Mouse (Mus musculus): ENCODE data around the gene Pom121. TPM values are rescaled to one million over a fixed set of nuclear protein-coding genes. Genes with fewer than 3 reads are reported as not detected.
A peak's percentile ranks its signal among the peaks of the same experiment; 100 is the strongest.
"Not testable (repeated sequence)": the region's sequence is repeated elsewhere in the genome, so short reads cannot be mapped to it uniquely, and the experiment has no call there.

Gene Pom121
- total RNA-seq (2021): 24.6 and 25.7 TPM in 2 replicates
- long read RNA-seq, partial matches to known transcripts: 1 of 7 reads
- long read RNA-seq, other reads (novel, unspliced or antisense): 6 of 7 reads

DNA sequence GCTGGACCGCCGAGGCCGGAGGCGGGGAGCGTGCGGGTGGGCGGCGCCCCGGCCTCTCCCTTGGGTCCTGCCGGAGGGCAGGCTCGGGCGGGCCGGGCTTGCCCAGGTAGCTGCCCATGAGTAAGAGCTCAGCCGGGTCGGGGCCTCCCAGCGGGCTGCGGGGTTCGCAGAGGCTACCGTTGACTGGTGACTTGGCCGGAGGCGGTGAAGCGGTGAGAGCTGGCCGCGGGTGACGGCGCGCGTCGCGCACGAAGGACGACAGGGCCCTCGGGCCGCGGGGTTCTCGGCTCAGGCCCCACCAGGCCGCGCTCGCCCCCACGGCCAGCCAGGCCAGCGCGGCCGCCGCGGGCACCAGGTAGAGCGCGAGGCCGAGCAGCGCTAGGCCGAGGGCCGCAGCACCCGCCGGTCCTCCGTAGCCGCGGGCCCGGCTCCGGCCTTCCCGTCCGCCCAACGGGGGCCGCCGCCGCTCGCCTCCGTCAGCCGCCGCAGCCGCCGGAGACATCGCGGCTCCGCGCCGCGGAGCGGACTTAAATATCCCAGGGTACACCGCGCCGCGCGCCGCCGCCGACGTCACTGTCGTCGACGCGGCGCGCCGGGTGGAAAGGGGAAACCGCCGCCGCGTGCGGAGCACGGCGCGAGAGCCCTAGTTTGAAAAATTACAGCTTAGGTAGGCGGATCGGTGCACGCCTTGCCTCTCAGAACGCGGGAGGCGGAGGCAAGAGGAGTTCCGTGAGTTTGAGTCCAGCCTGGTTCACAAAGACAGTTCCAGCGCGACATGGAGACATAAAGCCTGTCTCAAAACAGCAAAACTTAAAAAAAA lies at the start of gene Pom121:
Pom121 (minus strand) TSS at position 543 of the 820 bp plus-strand sequence.
- DNase-seq: peak; percentile 86

DNA sequence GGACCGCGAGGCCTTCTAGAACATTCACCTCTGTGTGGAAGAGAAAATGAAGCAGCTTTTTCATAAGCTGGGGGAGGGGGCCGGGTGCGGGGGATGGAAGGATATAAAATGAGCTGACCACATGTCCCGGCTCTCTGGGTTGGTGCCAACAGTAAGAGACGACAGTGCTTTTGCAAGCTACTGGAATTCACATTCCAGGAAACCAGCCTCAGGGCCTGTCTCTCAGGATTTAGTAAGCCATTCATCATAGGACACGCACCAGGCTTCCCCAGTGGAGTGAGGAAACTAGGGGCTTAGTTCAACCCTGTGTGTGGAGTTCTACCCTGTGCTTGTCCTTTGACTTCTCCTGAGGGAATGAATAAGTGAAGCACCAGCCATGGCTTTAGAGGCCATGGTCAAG lies 48.1 kb upstream of the Pom121 start:
- no peak for DNase-seq

DNA sequence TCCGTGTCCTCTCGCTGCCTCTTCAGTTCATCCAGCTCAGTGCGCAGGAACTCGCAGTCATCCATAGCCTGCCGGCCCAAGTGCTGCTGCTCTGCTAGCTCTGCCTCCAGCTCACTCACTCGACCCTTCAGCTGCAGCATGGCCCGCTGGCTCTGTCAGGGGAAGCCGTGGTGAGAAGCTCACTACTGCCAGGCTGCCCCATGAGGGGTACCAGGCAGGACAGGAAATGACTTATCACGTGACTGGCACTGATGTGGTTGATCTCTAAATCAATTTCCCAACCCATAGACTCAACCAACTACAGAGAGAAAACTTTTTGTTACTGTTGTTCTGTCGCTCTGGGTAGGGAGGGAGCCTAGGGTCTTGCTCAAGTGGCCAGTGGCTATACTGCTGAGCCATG lies 40.7 kb upstream of the Pom121 start:
- DNase-seq: no peak

DNA sequence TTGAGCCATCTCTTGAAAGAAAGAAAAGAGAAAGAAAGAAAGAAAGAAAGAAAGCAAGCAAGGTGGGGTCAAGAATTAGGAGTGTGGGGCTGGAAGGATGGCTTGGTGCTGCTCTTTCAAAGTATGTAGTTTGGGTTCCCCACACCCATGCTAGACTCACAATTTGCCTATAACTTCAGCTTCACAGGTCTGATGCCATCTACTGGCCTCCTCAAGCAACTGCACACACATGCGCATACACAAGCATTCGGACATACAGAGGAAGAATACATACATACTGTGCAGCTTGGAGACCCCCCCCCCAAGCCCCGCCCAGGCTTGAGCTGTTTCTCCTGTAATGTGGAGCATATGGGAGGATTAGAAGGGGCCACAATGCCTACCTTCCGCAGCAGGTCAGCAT lies 39.5 kb upstream of the Pom121 start:
- DNase-seq: no peak

DNA sequence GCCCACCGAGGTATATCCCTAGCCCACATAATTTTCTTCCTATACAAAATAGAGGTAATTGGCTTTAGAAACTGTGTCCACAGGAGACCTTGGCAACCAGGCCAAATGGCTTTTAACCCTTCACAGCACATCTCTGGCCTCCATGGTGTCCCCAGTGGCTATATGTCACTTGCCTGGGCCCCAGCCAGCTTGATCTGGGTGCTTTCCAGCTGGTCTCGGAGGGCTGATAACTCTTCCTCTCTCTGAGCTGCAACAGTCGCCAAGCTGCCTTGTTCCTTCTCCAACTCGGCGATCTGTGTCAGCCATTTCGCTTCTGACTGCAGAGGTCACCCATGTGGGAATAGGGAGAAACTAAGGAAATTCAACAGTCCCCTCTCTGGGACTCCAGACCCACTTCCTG lies 36.8 kb upstream of the Pom121 start:
- no peak for DNase-seq

DNA sequence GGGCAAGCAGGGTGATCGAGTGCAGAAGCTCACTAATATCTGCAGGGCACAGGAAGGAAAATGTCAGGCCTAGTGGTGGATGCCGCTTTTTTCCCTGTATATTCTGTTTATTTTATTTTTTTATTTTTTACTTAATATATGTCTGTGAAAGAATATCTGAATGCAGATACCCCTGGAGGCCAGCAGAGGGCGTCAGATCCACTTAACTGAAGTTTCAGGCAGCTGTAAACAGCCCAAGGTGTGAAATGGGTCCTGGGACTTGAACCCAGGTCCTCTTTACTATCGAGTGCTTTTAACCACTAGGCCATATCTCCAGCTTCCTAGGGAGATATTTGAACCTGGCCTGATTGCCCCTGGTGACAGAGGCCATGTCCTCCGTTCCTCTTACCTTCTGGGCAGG lies 34.4 kb upstream of the Pom121 start:
- peak; percentile 18 for DNase-seq

DNA sequence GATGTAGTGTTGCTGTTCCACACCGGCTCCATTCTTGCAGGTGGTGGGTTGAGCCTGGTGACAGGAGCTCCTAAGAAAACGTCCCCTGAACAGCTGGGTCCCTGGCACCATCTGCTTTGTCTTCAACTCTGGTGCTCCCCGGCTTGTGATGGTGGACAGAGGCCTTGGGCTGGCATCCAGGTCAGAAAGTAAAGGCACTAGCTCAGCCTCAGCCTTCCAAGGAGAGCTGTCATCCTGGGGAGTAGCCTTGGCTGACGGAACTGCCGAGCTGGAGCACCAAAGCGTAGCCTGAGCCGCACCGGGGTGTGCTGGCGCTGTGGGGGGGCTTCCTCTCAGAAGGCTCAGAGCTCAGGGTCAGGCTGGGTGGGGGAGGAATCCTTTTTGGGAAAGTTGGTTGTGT lies 15.9 kb upstream of the Pom121 start:
- DNase-seq: peak; percentile 47

DNA sequence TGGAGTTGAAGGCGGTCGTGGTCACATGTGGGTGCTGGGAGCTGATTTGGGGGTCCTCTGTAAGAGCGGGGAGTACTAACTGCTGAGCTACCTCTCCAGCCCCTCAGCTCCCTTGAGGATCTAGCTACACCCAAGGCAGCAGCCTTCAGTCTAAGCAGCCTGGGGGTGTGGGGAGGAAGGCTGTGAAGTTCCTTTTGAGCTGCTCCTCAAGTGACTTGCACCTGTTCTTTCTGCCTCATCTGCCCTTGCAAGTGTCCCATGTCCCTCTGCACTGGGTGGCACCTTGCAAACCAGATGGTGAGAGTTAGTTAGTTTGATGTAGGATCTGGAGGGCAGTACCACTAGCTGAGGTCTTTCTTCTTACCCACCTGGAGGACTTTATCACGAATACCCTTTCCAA lies 13.8 kb upstream of the Pom121 start:
- no peak for DNase-seq

DNA sequence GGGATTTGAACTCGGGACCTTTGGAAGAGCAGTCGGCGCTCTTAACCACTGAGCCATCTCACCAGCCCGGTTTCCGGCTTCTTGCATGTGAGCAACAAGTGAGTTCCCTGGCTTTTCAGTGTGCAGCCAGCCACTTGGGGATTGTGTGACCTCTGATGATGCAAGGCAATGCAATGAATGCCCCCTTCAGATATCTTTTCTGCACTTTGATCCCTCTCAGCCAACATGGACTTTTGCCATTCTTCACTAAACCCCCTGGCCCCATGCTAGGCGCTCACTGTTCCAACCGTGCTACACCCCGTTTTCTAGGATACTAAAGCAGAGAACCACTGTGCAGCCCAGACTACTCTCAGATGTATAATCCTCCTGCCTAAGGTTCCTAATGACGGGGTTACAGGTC lies 11.1 kb upstream of the Pom121 start:
- DNase-seq: no peak

DNA sequence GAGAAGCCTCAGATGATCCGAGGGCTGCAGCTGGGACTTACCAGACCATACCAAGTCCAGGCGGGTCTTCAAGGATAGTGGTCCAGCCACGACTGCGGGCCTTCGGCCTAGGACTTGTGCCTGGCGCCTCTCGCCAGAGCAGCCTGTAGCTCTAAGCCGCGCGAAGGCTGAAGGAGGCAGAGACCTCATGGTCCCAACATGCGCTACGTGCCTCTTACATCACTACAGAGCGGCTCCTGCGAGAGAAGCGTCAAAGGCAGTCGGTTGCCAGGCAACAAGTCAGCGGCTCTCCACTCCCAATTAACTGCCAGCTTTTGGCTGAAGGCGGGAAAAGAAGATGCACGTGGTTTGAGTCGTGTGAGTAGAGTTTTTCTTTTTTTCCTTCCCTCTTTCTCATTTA lies 10.3 kb upstream of the Pom121 start:
- DNase-seq: no peak

DNA sequence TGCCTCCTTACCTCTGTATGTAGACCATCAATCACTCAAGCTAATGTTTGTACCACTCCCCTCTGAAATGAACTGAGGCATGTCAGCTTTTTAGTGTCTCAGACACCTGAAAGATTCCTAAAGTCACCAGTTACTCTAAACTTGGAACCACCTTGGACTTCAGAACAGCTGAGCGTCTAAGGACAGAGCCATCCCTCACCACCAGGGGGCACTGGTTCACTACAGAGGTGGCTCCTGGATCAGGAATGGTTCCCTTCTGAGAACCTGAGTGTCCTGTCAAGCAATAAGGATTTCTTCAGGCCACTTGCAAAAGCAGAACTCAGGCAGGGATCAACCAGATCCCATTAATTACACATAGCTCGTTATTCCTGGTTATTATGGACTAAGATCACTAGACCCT lies 5.9 kb upstream of the Pom121 start:
- DNase-seq: peak; percentile 89

DNA sequence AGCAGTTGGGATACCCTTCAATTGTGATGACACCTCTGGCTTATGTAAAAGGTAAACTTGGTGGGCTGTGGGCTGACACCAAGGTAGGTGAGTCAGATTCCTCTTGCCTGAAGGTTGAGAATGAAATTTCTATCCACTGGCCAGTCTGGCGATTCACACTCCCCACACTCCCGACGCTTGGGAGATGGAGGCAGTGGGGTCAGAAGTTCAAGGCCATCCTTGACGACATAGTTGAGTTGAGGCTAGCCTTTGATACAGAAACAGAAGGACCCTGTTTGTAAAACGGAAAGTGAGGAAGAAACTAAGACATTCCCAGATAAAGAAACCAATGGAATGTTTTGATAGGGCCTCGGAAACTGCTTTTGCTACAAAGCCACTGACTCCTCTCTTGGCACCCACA lies 5.0 kb upstream of the Pom121 start:
- no peak for DNase-seq

DNA sequence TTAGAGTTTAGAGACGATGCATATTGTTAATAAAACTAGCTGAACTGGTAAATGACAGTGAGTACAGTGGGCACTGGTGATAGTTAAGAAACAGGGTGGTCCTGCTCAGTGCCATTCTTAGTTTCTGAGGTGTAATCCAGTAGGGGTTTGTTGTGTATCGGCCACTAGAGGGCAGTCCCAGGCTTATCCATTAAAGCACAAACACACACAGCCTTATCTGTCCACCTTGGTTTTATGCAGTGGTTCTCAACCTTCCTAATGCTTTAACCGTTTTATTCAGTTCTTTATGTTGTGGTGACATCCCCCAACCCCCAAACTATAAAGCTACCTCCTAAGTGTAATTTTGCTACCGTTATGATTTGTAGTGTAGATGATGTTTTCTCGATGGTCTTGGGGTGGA lies 1.5 kb upstream of the Pom121 start:
- DNase-seq: no peak

DNA sequence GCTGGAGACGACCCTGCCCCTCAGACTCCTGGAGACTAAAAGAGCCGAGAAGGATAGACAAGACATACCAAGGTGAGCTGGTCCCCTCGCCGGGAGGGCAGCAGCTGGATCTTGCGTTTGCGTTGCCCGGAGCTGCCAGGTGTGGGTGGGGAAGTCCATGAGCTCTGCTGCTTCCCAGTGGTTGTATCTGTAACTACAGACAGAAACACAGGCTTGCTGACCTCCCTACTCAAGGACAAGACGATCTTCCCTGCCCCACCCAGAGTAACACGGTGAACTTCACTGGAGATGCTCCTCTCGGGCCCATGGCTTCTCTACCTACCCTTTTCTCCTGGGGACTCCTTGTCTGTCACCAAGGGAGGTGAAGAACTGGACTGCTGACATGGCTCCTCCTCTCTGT lies 10.6 kb downstream of the Pom121 start:
- no peak for DNase-seq

DNA sequence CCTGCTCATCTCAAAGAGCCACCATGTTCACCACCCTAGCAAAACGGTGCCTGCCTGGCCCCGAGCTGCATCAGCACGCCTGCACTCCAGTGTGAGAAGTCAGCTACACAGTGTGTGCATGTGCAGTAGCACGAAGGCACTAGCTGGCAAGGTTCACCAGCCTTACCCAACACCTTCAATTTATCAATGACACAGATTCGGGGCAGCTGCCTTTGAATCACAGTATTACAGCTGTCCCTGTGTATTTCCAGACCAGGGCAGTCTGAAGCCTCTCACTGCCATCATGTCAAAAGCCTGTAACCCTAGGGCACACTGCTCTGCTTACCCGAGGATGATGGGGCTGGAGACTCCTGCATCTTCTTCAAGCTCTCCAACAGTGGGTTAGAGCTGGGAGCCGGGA lies 11.6 kb downstream of the Pom121 start:
- DNase-seq: no peak

DNA sequence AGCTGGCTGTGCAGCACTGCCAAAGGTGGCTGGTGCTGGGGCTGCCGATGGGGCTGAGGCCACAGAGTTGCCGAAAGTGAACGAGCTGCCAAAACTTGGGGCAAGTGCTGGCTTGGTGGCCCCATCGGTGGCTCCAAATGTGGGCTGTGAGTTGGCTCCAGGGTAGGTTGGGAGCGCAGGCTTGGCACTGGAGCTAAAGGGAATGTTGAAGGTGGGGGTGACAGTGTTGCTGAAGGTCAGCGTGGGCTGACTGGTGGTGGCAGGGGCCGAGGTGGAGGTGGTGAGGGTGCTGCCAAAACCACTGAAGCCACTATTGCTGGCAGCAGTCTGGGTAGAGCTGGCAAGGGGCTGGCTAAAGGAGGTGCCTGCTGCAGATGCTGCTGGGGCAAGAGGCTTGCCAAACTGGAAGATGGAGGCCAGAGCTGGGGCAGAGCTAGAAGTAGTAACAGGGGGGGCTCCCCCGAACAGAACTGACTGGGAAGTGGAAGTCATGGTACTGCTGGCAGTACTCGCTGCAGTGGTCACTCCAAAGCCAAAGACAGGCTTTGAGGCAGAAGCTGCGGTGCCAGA lies 12.9 kb downstream of the Pom121 start:
- DNase-seq: no peak

DNA sequence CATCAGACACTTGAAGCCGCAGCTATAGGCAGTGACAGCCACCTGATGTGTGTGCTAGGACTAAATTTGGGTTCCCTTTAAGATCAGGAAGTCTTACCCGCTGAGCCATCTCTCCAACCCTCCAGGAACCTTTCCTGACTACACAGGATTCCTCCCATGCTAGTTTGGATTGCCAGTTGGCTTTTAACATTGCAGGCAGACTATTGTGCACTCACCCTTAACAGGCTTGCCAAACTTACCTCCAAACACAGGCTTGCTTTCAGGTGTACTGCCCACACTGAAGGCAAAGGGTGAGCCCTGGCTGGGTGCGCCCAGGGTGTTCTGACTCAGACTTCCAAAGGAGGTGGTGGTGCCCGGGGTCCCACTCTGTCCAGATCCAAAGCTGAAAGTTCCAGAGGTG lies 13.7 kb downstream of the Pom121 start:
- DNase-seq: no peak

DNA sequence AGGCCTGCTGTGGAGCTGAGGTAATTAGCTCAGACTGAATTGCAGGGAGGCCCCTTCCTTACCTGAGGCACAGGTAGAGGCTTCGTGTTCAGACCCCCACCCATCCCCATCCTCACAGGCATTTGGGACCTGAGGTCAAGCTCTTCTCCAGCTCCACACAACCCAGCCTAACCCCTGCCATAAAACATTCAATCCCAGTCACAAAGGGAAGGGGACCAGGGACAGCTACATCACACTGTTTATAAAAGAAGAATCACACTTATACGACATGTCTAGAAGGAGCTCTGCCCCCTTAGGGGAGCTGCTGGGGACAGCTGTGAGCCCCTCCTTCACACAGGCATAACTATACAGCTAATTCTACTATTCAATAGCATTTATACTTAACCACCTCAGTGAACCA lies 18.0 kb downstream of the Pom121 start:
- no peak for DNase-seq

DNA sequence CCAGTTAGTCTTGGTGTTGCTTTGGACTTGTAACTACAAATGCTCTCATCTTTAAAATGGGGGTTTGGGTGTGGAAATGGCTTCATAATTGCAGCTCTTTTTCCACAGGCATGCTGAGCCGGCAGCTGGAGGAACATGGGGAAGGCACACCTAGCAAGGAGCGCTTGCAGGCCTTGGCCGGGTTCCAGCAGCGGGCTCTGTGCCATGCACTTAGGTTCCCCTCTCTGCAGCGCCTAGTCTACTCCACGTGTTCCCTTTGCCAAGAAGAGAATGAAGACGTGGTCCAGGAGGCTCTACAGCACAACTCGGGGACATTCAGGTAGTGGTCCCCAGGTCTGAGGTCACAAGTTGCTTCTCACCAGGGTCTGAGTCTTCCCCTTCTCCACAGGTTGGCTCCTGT lies 19.2 kb downstream of the Pom121 start:
- peak; percentile 66 for DNase-seq

DNA sequence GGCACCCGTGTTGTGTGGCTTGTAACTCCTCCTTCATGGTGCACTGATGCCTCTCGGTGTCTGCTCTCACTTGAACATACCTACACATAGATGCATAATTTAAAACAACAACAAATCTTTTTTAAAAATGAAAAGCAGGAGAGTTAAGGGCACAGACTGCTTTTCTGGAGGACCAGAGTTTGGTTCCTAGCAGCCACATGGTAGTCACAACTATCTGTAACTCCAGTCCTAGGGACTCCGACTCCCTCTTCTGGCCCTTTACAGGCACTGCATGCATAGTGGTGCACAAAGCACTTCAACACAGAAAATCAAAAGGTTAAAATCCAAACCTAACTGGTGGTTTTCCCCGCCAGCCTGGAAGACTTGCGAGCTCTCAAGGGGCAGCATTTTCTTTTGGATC lies 20.7 kb downstream of the Pom121 start:
- DNase-seq: no peak

DNA sequence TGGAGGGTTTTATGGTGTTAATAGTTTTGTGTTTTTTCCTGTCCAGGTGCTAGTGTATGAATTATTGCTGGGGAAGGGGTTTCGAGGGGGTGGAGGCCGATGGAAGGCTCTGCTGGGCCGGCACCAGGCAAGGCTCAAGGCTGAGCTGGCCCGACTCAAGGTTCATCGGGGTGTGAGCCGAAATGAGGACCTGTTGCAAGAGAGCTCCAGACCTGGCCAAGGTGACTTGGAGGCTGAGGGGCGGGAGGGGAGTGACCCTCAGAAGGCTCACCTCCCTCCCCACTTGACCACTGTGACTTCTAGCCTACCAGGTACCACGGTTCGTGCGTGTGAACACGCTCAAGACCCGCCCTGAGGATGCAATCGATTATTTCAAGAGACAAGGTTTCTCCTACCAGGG lies 23.2 kb downstream of the Pom121 start:
- DNase-seq: no peak

DNA sequence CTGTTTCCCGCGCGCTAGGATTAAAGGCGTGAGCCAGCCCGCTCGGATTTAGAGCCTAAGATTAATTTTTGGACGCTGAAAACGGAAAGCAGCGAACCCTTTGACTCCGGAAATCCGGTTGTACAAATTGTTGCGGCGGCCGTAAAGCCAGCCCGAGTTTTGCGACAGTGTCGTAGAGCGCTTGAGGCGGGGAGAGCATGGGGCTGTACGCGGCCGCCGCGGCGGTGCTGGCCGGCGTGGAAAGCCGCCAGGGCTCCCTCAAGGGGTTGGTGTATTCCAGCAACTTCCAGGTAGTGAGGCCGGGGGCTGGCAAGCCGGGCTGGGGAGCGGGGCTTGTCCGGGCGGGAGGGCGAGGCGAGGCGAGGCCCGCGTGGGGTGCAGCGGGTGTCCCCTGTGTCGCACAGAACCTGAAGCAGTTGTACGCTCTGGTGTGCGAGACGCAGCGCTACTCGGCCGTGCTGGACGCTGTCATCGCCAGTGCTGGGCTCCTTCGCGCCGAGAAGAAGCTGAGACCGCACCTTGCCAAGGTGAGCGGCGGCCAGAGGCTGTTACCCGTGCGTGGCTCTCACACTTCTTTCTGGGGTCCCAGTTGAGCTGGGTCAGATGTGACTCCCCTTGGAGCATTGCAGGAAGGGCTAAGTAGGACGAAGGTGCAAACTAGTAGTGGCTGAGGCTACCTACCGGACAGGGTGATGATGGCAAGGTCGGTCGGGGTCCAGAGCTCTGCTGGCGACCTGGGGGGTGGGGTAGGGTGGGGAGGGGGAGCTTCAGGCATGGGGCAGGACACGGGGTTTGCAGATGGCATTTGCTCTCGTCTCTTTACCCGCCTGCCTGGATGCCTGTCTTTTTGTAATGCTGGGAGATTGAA lies 24.3 kb downstream of the Pom121 start, which contains the start of gene Nsun5:
Nsun5 (plus strand) TSS at position 167 of the 868 bp plus-strand sequence.
- peak; percentile 94 for DNase-seq

DNA sequence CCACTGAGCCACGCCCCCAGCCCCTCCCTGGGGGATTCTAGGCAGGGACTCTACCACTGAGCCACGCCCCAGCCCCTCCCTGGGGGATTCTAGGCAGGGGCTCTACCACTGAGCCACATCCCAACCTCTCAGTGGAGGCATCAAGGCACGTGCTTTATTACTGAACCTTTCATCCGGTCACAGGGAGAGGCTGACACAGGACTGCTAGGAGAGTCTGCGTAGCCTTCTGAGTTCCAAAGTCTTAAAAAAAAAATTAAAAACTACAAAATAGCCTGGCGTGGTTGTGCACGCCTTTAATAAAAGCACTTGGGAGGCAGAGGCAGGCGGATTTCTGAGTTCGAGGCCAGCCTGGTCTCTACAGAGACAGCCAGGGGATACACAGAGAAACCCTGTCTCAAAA lies 25.1 kb downstream of the Pom121 start:
- DNase-seq: not testable (repeated sequence)
